ENCODE assay signal across 8 mouse cellular contexts in genomic region chrX:13207512-13208341, GRCm38 (mm10).
A peak's percentile ranks its signal among the peaks of the same experiment; 100 is the strongest.
DNase-seq lines count a peak whose midpoint lies in the region; ATAC-seq and TF ChIP-seq lines count a peak whose summit lies in the region.

No protein-coding gene starts in this region.

- DNase-seq in c-Kit-positive CD71-positive TER-119-positive erythroid progenitor cells, embryonic 14.5 days (ENCODE audit: low spot score): peak; percentile 78
- peak; percentile 83 for DNase-seq in heart, postnatal 0 days (ENCODE audit: low spot score)
- DNase-seq in kidney, postnatal 4 days: peak; percentile 91 to 94
- DNase-seq in neural tube, embryonic 11.5 days (ENCODE audit: low spot score): peak; percentile 90

- WGBS in forebrain, embryonic 12.5 days: 30% methylated on average over 22 of the region's 23 CpGs
- 28% methylated on average over 23 of the region's 23 CpGs for whole genome bisulfite sequencing in heart, postnatal 0 days
- WGBS in liver, embryonic 15.5 days (ENCODE audit: insufficient replicate concordance): 20% methylated on average over 23 of the region's 23 CpGs
- 27% methylated on average over 22 of the region's 23 CpGs for WGBS in neural tube, embryonic 11.5 days
- WGBS in stomach, embryonic 16.5 days: 29% methylated on average over 23 of the region's 23 CpGs

- H3K4me2 ChIP-seq in forebrain, embryonic 12.5 days: peak overlapping the region; percentile 41
- H3K4me2 ChIP-seq in heart, postnatal 0 days (ENCODE audit: low read depth, low read length): peak overlapping the region; percentile 59
- peak overlapping the region; percentile 54 for H3K4me2 ChIP-seq in liver, embryonic 15.5 days
- H3K4me2 ChIP-seq in neural tube, embryonic 11.5 days (ENCODE audit: low read depth): peak overlapping the region; percentile 37
- peak overlapping the region; percentile 52 for H3K4me2 ChIP-seq in stomach, embryonic 16.5 days (ENCODE audit: low read depth, low read length)

- peak overlapping the region; percentile 29 for H3K4me3 ChIP-seq in ES-Bruce4 (ENCODE audit: low read depth, low read length)
- H3K4me3 ChIP-seq in forebrain, embryonic 12.5 days (replicated peaks): peak overlapping the region; percentile 25
- H3K4me3 ChIP-seq in heart, postnatal 0 days (ENCODE audit: low read depth, low read length): peak overlapping the region; percentile 41
- peak overlapping the region; percentile 31 for H3K4me3 ChIP-seq in liver, embryonic 15.5 days (replicated peaks)
- no peak overlapping the region for H3K4me3 ChIP-seq in neural tube, embryonic 11.5 days (ENCODE audit: low read depth, low read length)
- peak overlapping the region; percentile 42 for H3K4me3 ChIP-seq in stomach, embryonic 16.5 days (replicated peaks; ENCODE audit: low read length)

- peak; percentile 94 for ATAC-seq in forebrain, embryonic 12.5 days (ENCODE audit: low FRiP score)
- ATAC-seq in heart, postnatal 0 days (ENCODE audit: insufficient read depth, low read depth): peak; percentile 92
- ATAC-seq in liver, embryonic 15.5 days (ENCODE audit: insufficient read depth): peak; percentile 47
- peak; percentile 88 for ATAC-seq in neural tube, embryonic 11.5 days (ENCODE audit: insufficient read depth, low FRiP score, low TSS enrichment)
- ATAC-seq in stomach, embryonic 16.5 days (ENCODE audit: insufficient read depth, low FRiP score): peak; percentile 93

- TF ChIP-seq CTCF in ES-Bruce4 (IDR thresholded peaks at IDR 0.05; ENCODE audit: low read depth, low read length): peak; percentile 88
- peak; percentile 97 for TF ChIP-seq CTCF in heart, postnatal 0 days (IDR thresholded peaks at IDR 0.05; ENCODE audit: low read depth)

- no peaks in the 10 kb centered on the region for H3K36me3 ChIP-seq in ES-Bruce4 (ENCODE audit: control insufficient read depth, insufficient read depth, low read length, poor library complexity, severe bottlenecking)
- H3K36me3 ChIP-seq in forebrain, embryonic 12.5 days (replicated peaks): no peaks in the 10 kb centered on the region
- no peaks in the 10 kb centered on the region for H3K36me3 ChIP-seq in heart, postnatal 0 days (replicated peaks; ENCODE audit: control insufficient read depth, insufficient read depth, low read length)
- H3K36me3 ChIP-seq in liver, embryonic 15.5 days (replicated peaks): no peaks in the 10 kb centered on the region
- no peaks in the 10 kb centered on the region for H3K36me3 ChIP-seq in neural tube, embryonic 11.5 days (ENCODE audit: control insufficient read depth, insufficient read depth, low read length)
- H3K36me3 ChIP-seq in stomach, embryonic 16.5 days (ENCODE audit: control insufficient read depth, insufficient read depth, low read length): no peaks in the 10 kb centered on the region

- peaks cover 3% of the 10 kb centered on the region for H3K4me1 ChIP-seq in ES-Bruce4 (ENCODE audit: control insufficient read depth, insufficient read depth, low read length)
- no peaks in the 10 kb centered on the region for H3K4me1 ChIP-seq in forebrain, embryonic 12.5 days
- H3K4me1 ChIP-seq in heart, postnatal 0 days (ENCODE audit: control insufficient read depth, insufficient read depth): no peaks in the 10 kb centered on the region
- peaks cover 4% of the 10 kb centered on the region; the same call in 1 of the 2 replicates for H3K4me1 ChIP-seq in liver, embryonic 15.5 days (replicated peaks)
- no peaks in the 10 kb centered on the region for H3K4me1 ChIP-seq in neural tube, embryonic 11.5 days (ENCODE audit: control insufficient read depth, insufficient read depth, low read length)
- H3K4me1 ChIP-seq in stomach, embryonic 16.5 days (ENCODE audit: control insufficient read depth, insufficient read depth, low read length): no peaks in the 10 kb centered on the region

- H3K9me3 ChIP-seq in ES-Bruce4 (replicated peaks; ENCODE audit: control insufficient read depth, insufficient read depth, low read length, poor library complexity, severe bottlenecking): no peaks in the 10 kb centered on the region
- H3K9me3 ChIP-seq in forebrain, embryonic 12.5 days: no peaks in the 10 kb centered on the region
- H3K9me3 ChIP-seq in heart, postnatal 0 days (replicated peaks; ENCODE audit: control insufficient read depth, low read length): no peaks in the 10 kb centered on the region
- no peaks in the 10 kb centered on the region for H3K9me3 ChIP-seq in liver, embryonic 15.5 days (replicated peaks)
- H3K9me3 ChIP-seq in neural tube, embryonic 11.5 days (ENCODE audit: control insufficient read depth, low read length): no peaks in the 10 kb centered on the region
- no peaks in the 10 kb centered on the region for H3K9me3 ChIP-seq in stomach, embryonic 16.5 days (replicated peaks; ENCODE audit: control insufficient read depth, low read length)

- TF ChIP-seq POLR2A in ES-Bruce4 (IDR thresholded peaks at IDR 0.05; ENCODE audit: insufficient read depth, low read length): no peak

- TF ChIP-seq EP300 in ES-Bruce4 (IDR thresholded peaks at IDR 0.05; ENCODE audit: insufficient read depth, low read depth, low read length): peak; percentile 80
- TF ChIP-seq EP300 in heart, postnatal 0 days (IDR thresholded peaks at IDR 0.05; ENCODE audit: low read depth): 0 out of 2 replicates have a peak, but pooled peaks have one; percentile 47

- peak overlapping the region; percentile 70 for H3K9ac ChIP-seq in ES-Bruce4 (ENCODE audit: low read depth, poor library complexity, severe bottlenecking)
- 0 out of 2 replicates have a peak overlapping the region, but pooled peaks have one; percentile 12 for H3K9ac ChIP-seq in forebrain, embryonic 12.5 days
- H3K9ac ChIP-seq in heart, postnatal 0 days (replicated peaks; ENCODE audit: low read depth, low read length): peak overlapping the region; percentile 48; the same call in 1 of the 2 replicates
- no peak overlapping the region for H3K9ac ChIP-seq in liver, embryonic 15.5 days
- H3K9ac ChIP-seq in neural tube, embryonic 11.5 days (ENCODE audit: low read length): peak overlapping the region; percentile 37; the same call in 1 of the 2 replicates
- peak overlapping the region; percentile 67 for H3K9ac ChIP-seq in stomach, embryonic 16.5 days (ENCODE audit: low read length)

- no peaks in the 10 kb centered on the region for H3K27me3 ChIP-seq in ES-Bruce4 (ENCODE audit: control insufficient read depth, insufficient read depth, low read length, poor library complexity, severe bottlenecking)
- 0 out of 2 replicates have a peak, but pooled peaks cover 9% of the 10 kb centered on the region for H3K27me3 ChIP-seq in forebrain, embryonic 12.5 days
- H3K27me3 ChIP-seq in heart, postnatal 0 days (ENCODE audit: control insufficient read depth, insufficient read depth, low read length): no peaks in the 10 kb centered on the region
- H3K27me3 ChIP-seq in liver, embryonic 15.5 days: no peaks in the 10 kb centered on the region; the same call in 1 of the 2 replicates
- H3K27me3 ChIP-seq in neural tube, embryonic 11.5 days (ENCODE audit: control insufficient read depth, insufficient read depth, low read length): no peaks in the 10 kb centered on the region
- H3K27me3 ChIP-seq in stomach, embryonic 16.5 days (ENCODE audit: control insufficient read depth, insufficient read depth, low read length): no peaks in the 10 kb centered on the region; the same call in 1 of the 2 replicates

- H3K27ac ChIP-seq in ES-Bruce4 (ENCODE audit: insufficient read depth, low read length): peak overlapping the region; percentile 74
- peak overlapping the region; percentile 31; the same call in 1 of the 2 replicates for H3K27ac ChIP-seq in forebrain, embryonic 12.5 days
- peak overlapping the region; percentile 51 for H3K27ac ChIP-seq in heart, postnatal 0 days (ENCODE audit: low read depth)
- no peak overlapping the region for H3K27ac ChIP-seq in liver, embryonic 15.5 days (replicated peaks)
- no peak overlapping the region for H3K27ac ChIP-seq in neural tube, embryonic 11.5 days (ENCODE audit: low read depth, low read length)
- H3K27ac ChIP-seq in stomach, embryonic 16.5 days (ENCODE audit: low read length): no peak overlapping the region

Comparison
In these comparisons a context has a peak if more than half of its experiments do, and no peak if none do; other contexts are left out.
1. H3K27ac ChIP-seq: peak in ES-Bruce4 (single experiment), forebrain, embryonic 12.5 days (single experiment) and heart, postnatal 0 days (single experiment); none in liver, embryonic 15.5 days (single experiment), neural tube, embryonic 11.5 days (single experiment) and stomach, embryonic 16.5 days (single experiment).
2. Peak in every context shown above with its lines, with median percentiles within 50 percentile points of each other: DNase-seq, ATAC-seq and H3K4me2 ChIP-seq.